Mouse (Mus musculus): ENCODE measurements around the gene Cnot6.

GRCm38 (mm10) chr11:49723281-49723680 is 10.8 kb upstream of the Cnot6 start:
- TF ChIP-seq FLI1 (IDR thresholded peaks at IDR 0.05; ENCODE audit: low read length) (no peak), GATA1 (IDR thresholded peaks at IDR 0.05; ENCODE audit: borderline replicate concordance, low read length) (no peak)

Measured in megakaryocyte, embryonic 14.5 days (primary cell).